Mouse (Mus musculus) testis, adult 2 months (tissue): ENCODE results near the gene Ptpra.
"Not testable (repeated sequence)": the region's sequence is repeated elsewhere in the genome, so short reads cannot be mapped to it uniquely, and the experiment has no call there.

Source experiments
- CTCF ChIP-seq: fragments of 200-500 bp; IDR thresholded peaks from 2 replicates; pipeline ENCODE4 v1.5.1; 2012; ENCODE audit warnings: low read depth, mild to moderate bottlenecking, inconsistent platforms, low read length, moderate library complexity; ENCODE audit not compliant: control insufficient read depth, insufficient read depth, insufficient replicate concordance
- POLR2A ChIP-seq: fragments of 200-500 bp; IDR thresholded peaks from 2 replicates; pipeline ENCODE4 v1.6.1; 2012; ENCODE audit warnings: low read depth, mild to moderate bottlenecking, inconsistent platforms, low read length, moderate library complexity; ENCODE audit not compliant: control insufficient read depth

- not testable (repeated sequence) for TF ChIP-seq CTCF, POLR2A
These were observed 45.0 kb downstream of the Ptpra start for GRCm38 (mm10) chr2:130495114-130495513.
